Mouse (Mus musculus) c-Kit-positive CD71-positive TER-119-positive erythroid progenitor cells, embryonic 14.5 days (primary cell): ENCODE results near the gene Akap10.
"Not testable (repeated sequence)": the region's sequence is repeated elsewhere in the genome, so short reads cannot be mapped to it uniquely, and the experiment has no call there.

ENCODE experiments used
- DNase-seq: peaks from one replicate; pipeline ENCODE4 v3.0.0-alpha.2; 2013; ENCODE audit warnings: low spot score

Gene Akap10

GRCm38 (mm10) chr11:61930640-61931586 lies 861 bp upstream of the Akap10 start:
- DNase-seq = peak; percentile 22

- peak; percentile 25 for DNase-seq
These were observed 542 bp downstream of the Akap10 start for GRCm38 (mm10) chr11:61929323-61930097.

GRCm38 (mm10) chr11:61923309-61923708 lies 6.7 kb downstream of the Akap10 start:
- no peak for DNase-seq

GRCm38 (mm10) chr11:61919702-61920101 lies 10.3 kb downstream of the Akap10 start:
- no peak for DNase-seq

GRCm38 (mm10) chr11:61908315-61908714 lies 21.7 kb downstream of the Akap10 start:
- no peak for DNase-seq

- peak; percentile 6 for DNase-seq
These were observed 47.9 kb downstream of the Akap10 start for GRCm38 (mm10) chr11:61882183-61882582.

- DNase-seq = no peak
These were observed 50.1 kb downstream of the Akap10 start for GRCm38 (mm10) chr11:61879921-61880320.

- no peak for DNase-seq
These were observed 58.2 kb downstream of the Akap10 start for GRCm38 (mm10) chr11:61871881-61872280.

- DNase-seq = no peak
These were observed 63.2 kb downstream of the Akap10 start for GRCm38 (mm10) chr11:61866856-61867255.

- DNase-seq = no peak
These were observed 68.1 kb downstream of the Akap10 start for GRCm38 (mm10) chr11:61861781-61862547.

GRCm38 (mm10) chr11:61859316-61859715 lies 70.7 kb downstream of the Akap10 start:
- DNase-seq = no peak

- no peak for DNase-seq
These were observed 74.5 kb downstream of the Akap10 start for GRCm38 (mm10) chr11:61855539-61855938.

- peak; percentile 68 for DNase-seq
These were observed 75.1 kb downstream of the Akap10 start, which contains the start of gene Ulk2 for GRCm38 (mm10) chr11:61854988-61855411. TSS of gene Ulk2 (minus strand) at chr11:61855073.

GRCm38 (mm10) chr11:61854211-61854987 lies 75.7 kb downstream of the Akap10 start:
- peak; percentile 73 for DNase-seq

GRCm38 (mm10) chr11:61853659-61854058 lies 76.4 kb downstream of the Akap10 start:
- DNase-seq = no peak

- DNase-seq = no peak
These were observed 77.1 kb downstream of the Akap10 start for GRCm38 (mm10) chr11:61852916-61853315.

GRCm38 (mm10) chr11:61851195-61851594 lies 78.9 kb downstream of the Akap10 start:
- no peak for DNase-seq

GRCm38 (mm10) chr11:61840663-61841062 lies 89.4 kb downstream of the Akap10 start:
- not testable (repeated sequence) for DNase-seq

- no peak for DNase-seq
These were observed 90.1 kb downstream of the Akap10 start for GRCm38 (mm10) chr11:61839940-61840339.

GRCm38 (mm10) chr11:61839182-61839581 lies 90.9 kb downstream of the Akap10 start:
- no peak for DNase-seq
